Mouse (Mus musculus): Measurements from ENCODE around the gene Aipl1. TPM values are rescaled to one million over a fixed set of nuclear protein-coding genes. Genes with fewer than 3 reads are reported as not detected.

Gene Aipl1
- polyA plus RNA-seq, 1 experiment from 2014 or later: 0.11 TPM

GRCm38 (mm10) chr11:72029143-72029542 is 8.2 kb downstream of the Aipl1 start:
- H3K27ac ChIP-seq (replicated peaks; ENCODE audit: low read depth, low read length): no peak overlapping the region
- DNase-seq (ENCODE audit: low spot score): peak; percentile 68
- ATAC-seq (ENCODE audit: low read depth): peak; percentile 73; the same call in 1 of the 2 replicates
- no peaks in the 10 kb centered on the region for H3K4me1 ChIP-seq (ENCODE audit: control insufficient read depth, insufficient read depth, low read length)
- H3K27me3 ChIP-seq (replicated peaks; ENCODE audit: control insufficient read depth, insufficient read depth, low read length): peaks cover 9% of the 10 kb centered on the region
- no peak overlapping the region for H3K4me3 ChIP-seq (ENCODE audit: low read depth, low read length)
- H3K36me3 ChIP-seq (ENCODE audit: control insufficient read depth, insufficient read depth, low read length): no peaks in the 10 kb centered on the region
- H3K9ac ChIP-seq (ENCODE audit: low read depth, low read length): no peak overlapping the region
- H3K9me3 ChIP-seq (ENCODE audit: control insufficient read depth, low read length): no peaks in the 10 kb centered on the region
- no peak overlapping the region for H3K4me2 ChIP-seq (ENCODE audit: low read depth, low read length)
- 17% methylated on average over 23 of the region's 23 CpGs for WGBS

- peaks cover 9% of the 10 kb centered on the region for H3K27me3 ChIP-seq (replicated peaks; ENCODE audit: control insufficient read depth, insufficient read depth, low read length)
- no peak overlapping the region for H3K4me3 ChIP-seq (ENCODE audit: low read depth, low read length)
- 64% methylated on average over 9 of the region's 9 CpGs for WGBS
Measured at GRCm38 (mm10) chr11:72027836-72028235, 9.5 kb downstream of the Aipl1 start.

DNA sequence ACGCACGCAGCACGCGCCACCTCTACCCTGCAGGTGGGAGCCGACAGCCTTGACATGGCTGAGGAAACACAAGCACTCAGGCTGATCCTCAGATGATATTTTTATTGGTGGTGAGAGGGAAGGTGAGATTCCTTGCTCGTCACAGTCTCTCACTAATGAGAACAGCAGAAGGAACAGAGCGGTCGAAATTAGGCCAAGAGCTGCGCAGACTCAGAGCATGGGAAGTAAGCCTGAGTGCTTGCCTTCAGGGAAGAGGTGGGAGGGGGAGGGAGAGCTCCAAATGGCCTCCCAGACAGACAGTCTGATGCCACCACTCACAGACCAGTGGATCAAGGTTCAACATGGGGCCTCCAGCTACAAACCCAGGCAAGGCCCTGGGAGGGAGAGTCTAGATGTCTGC is 10.8 kb downstream of the Aipl1 start:
- H3K4me3 ChIP-seq (ENCODE audit: low read depth, low read length): no peak overlapping the region
- H3K36me3 ChIP-seq (ENCODE audit: control insufficient read depth, insufficient read depth, low read length): no peaks in the 10 kb centered on the region
- peaks cover 10% of the 10 kb centered on the region; the same call in 1 of the 2 replicates for H3K4me1 ChIP-seq (ENCODE audit: control insufficient read depth, insufficient read depth, low read length)
- no peak overlapping the region for H3K27ac ChIP-seq (replicated peaks; ENCODE audit: low read depth, low read length)
- DNase-seq (ENCODE audit: low spot score) (no peak), ATAC-seq (ENCODE audit: low read depth) (no peak)
- 76% methylated on average over 9 of the region's 9 CpGs for WGBS
- H3K4me2 ChIP-seq (ENCODE audit: low read depth, low read length): no peak overlapping the region
- H3K9ac ChIP-seq (ENCODE audit: low read depth, low read length): no peak overlapping the region
- peaks cover 9% of the 10 kb centered on the region for H3K27me3 ChIP-seq (replicated peaks; ENCODE audit: control insufficient read depth, insufficient read depth, low read length)
- H3K9me3 ChIP-seq (ENCODE audit: control insufficient read depth, low read length): no peaks in the 10 kb centered on the region

More at GRCm38 (mm10) chr11:72027836-72028235, 9.5 kb downstream of the Aipl1 start:
- Histone ChIP-seq H3K4me1 (ENCODE audit: control insufficient read depth, insufficient read depth, low read length) (peaks cover 8% of the 10 kb centered on the region; the same call in 1 of the 2 replicates), H3K4me2 (ENCODE audit: low read depth, low read length) (no peak overlapping the region), H3K27ac (replicated peaks; ENCODE audit: low read depth, low read length) (no peak overlapping the region), H3K9ac (ENCODE audit: low read depth, low read length) (no peak overlapping the region), H3K9me3 (ENCODE audit: control insufficient read depth, low read length) (no peaks in the 10 kb centered on the region), H3K36me3 (ENCODE audit: control insufficient read depth, insufficient read depth, low read length) (no peaks in the 10 kb centered on the region)
- ATAC-seq (ENCODE audit: low read depth): no peak
- no peak for DNase-seq (ENCODE audit: low spot score)

- Histone ChIP-seq H3K9ac (ENCODE audit: low read depth, low read length) (no peak overlapping the region), H3K27ac (replicated peaks; ENCODE audit: low read depth, low read length) (no peak overlapping the region), H3K27me3 (replicated peaks; ENCODE audit: control insufficient read depth, insufficient read depth, low read length) (peaks cover 9% of the 10 kb centered on the region), H3K4me2 (ENCODE audit: low read depth, low read length) (no peak overlapping the region), H3K4me1 (ENCODE audit: control insufficient read depth, insufficient read depth, low read length) (peaks cover 10% of the 10 kb centered on the region; the same call in 1 of the 2 replicates), H3K4me3 (ENCODE audit: low read depth, low read length) (no peak overlapping the region), H3K9me3 (ENCODE audit: control insufficient read depth, low read length) (no peaks in the 10 kb centered on the region), H3K36me3 (ENCODE audit: control insufficient read depth, insufficient read depth, low read length) (no peaks in the 10 kb centered on the region)
- DNase-seq (ENCODE audit: low spot score) (no peak), ATAC-seq (ENCODE audit: low read depth) (no peak)
- 41% methylated on average over 5 of the region's 5 CpGs for WGBS
Measured at GRCm38 (mm10) chr11:72025843-72026242, 11.5 kb downstream of the Aipl1 start.

- peaks cover 10% of the 10 kb centered on the region; the same call in 1 of the 2 replicates for H3K4me1 ChIP-seq (ENCODE audit: control insufficient read depth, insufficient read depth, low read length)
- H3K9me3 ChIP-seq (ENCODE audit: control insufficient read depth, low read length): no peaks in the 10 kb centered on the region
- no peaks in the 10 kb centered on the region; the same call in none of the 2 replicates for H3K27me3 ChIP-seq (replicated peaks; ENCODE audit: control insufficient read depth, insufficient read depth, low read length)
- no peak overlapping the region for H3K27ac ChIP-seq (replicated peaks; ENCODE audit: low read depth, low read length)
- WGBS: 18% methylated on average over 5 of the region's 5 CpGs
- ATAC-seq (ENCODE audit: low read depth) (no peak; the same call in 1 of the 2 replicates), DNase-seq (ENCODE audit: low spot score) (peak; percentile 56)
- no peaks in the 10 kb centered on the region for H3K36me3 ChIP-seq (ENCODE audit: control insufficient read depth, insufficient read depth, low read length)
- no peak overlapping the region for H3K9ac ChIP-seq (ENCODE audit: low read depth, low read length)
- H3K4me2 ChIP-seq (ENCODE audit: low read depth, low read length): no peak overlapping the region
- H3K4me3 ChIP-seq (ENCODE audit: low read depth, low read length): no peak overlapping the region
Measured at GRCm38 (mm10) chr11:72024193-72024781, 13.0 kb downstream of the Aipl1 start.

- no peak overlapping the region for H3K9ac ChIP-seq (ENCODE audit: low read depth, low read length)
- H3K4me3 ChIP-seq (ENCODE audit: low read depth, low read length): no peak overlapping the region
- 0 out of 2 replicates have a peak overlapping the region, but pooled peaks have one; percentile 6 for H3K27ac ChIP-seq (replicated peaks; ENCODE audit: low read depth, low read length)
- no peaks in the 10 kb centered on the region; the same call in none of the 2 replicates for H3K27me3 ChIP-seq (replicated peaks; ENCODE audit: control insufficient read depth, insufficient read depth, low read length)
- H3K9me3 ChIP-seq (ENCODE audit: control insufficient read depth, low read length): no peaks in the 10 kb centered on the region
- DNase-seq (ENCODE audit: low spot score): no peak
- no peak for ATAC-seq (ENCODE audit: low read depth)
- WGBS: 39% methylated on average over 8 of the region's 10 CpGs
- peaks cover 10% of the 10 kb centered on the region; the same call in 1 of the 2 replicates for H3K4me1 ChIP-seq (ENCODE audit: control insufficient read depth, insufficient read depth, low read length)
- H3K4me2 ChIP-seq (ENCODE audit: low read depth, low read length): no peak overlapping the region
- no peaks in the 10 kb centered on the region for H3K36me3 ChIP-seq (ENCODE audit: control insufficient read depth, insufficient read depth, low read length)
Measured at GRCm38 (mm10) chr11:72023581-72023980, 13.7 kb downstream of the Aipl1 start.

DNA sequence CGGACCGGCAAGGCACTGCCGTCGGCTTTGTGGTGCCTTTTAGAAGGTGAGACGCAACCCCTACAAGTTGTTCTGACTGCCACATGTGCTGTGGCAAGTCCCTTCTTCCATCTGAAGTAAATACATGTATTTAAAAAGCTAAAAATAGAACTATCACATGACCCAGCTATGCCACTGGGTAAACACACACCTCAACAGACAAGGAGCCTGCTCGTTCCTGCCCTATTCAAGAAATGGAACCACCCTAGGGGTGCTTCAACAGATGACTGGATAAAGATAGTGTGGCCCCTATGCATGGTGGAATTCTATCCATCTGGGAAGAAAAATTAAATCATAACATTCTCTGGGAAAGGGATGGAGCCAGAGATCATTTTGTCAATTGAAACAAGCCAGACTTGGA is 14.5 kb downstream of the Aipl1 start:
- H3K9ac ChIP-seq (ENCODE audit: low read depth, low read length): no peak overlapping the region
- H3K4me1 ChIP-seq (ENCODE audit: control insufficient read depth, insufficient read depth, low read length): peaks cover 10% of the 10 kb centered on the region; the same call in 1 of the 2 replicates
- H3K27ac ChIP-seq (replicated peaks; ENCODE audit: low read depth, low read length): no peak overlapping the region
- ATAC-seq (ENCODE audit: low read depth): 0 out of 2 replicates have a peak, but pooled peaks have one; percentile 33
- no peak overlapping the region for H3K4me3 ChIP-seq (ENCODE audit: low read depth, low read length)
- DNase-seq (ENCODE audit: low spot score): no peak
- no peak overlapping the region for H3K4me2 ChIP-seq (ENCODE audit: low read depth, low read length)
- no peaks in the 10 kb centered on the region for H3K36me3 ChIP-seq (ENCODE audit: control insufficient read depth, insufficient read depth, low read length)
- H3K27me3 ChIP-seq (replicated peaks; ENCODE audit: control insufficient read depth, insufficient read depth, low read length): no peaks in the 10 kb centered on the region; the same call in 1 of the 2 replicates
- 62% methylated on average over 6 of the region's 6 CpGs for WGBS
- H3K9me3 ChIP-seq (ENCODE audit: control insufficient read depth, low read length): no peaks in the 10 kb centered on the region

GRCm38 (mm10) chr11:72021015-72021414 is 16.3 kb downstream of the Aipl1 start:
- no peak overlapping the region for H3K4me3 ChIP-seq (ENCODE audit: low read depth, low read length)
- ATAC-seq (ENCODE audit: low read depth) (no peak), DNase-seq (ENCODE audit: low spot score) (no peak)
- no peak overlapping the region for H3K27ac ChIP-seq (replicated peaks; ENCODE audit: low read depth, low read length)
- H3K9ac ChIP-seq (ENCODE audit: low read depth, low read length): no peak overlapping the region
- no peak overlapping the region for H3K4me2 ChIP-seq (ENCODE audit: low read depth, low read length)
- WGBS: 81% methylated on average over 4 of the region's 4 CpGs
- no peaks in the 10 kb centered on the region for H3K27me3 ChIP-seq (replicated peaks; ENCODE audit: control insufficient read depth, insufficient read depth, low read length)
- H3K4me1 ChIP-seq (ENCODE audit: control insufficient read depth, insufficient read depth, low read length): peaks cover 10% of the 10 kb centered on the region; the same call in 1 of the 2 replicates
- H3K36me3 ChIP-seq (ENCODE audit: control insufficient read depth, insufficient read depth, low read length): no peaks in the 10 kb centered on the region
- H3K9me3 ChIP-seq (ENCODE audit: control insufficient read depth, low read length): no peaks in the 10 kb centered on the region

DNA sequence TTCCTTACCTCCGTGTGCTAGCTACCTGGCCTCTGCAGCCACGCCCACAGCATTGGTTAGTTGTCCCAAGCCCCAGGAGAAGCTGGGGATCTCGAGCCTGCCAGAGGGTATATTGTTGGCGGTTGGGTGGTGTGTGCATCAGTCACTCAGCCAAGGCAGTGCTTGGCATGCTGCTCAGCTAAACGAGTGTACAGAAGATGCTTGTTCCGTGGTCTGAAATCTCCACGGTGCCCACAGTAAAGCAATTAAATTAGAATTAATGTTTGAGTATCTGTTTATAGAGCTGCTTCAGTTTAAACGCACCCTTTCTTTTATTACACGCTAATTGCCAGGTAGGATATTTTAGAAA is 20.1 kb downstream of the Aipl1 start:
- Histone ChIP-seq H3K4me3 (ENCODE audit: low read depth, low read length) (no peak overlapping the region), H3K9ac (ENCODE audit: low read depth, low read length) (no peak overlapping the region), H3K4me1 (ENCODE audit: control insufficient read depth, insufficient read depth, low read length) (no peaks in the 10 kb centered on the region), H3K27ac (replicated peaks; ENCODE audit: low read depth, low read length) (no peak overlapping the region), H3K36me3 (ENCODE audit: control insufficient read depth, insufficient read depth, low read length) (no peaks in the 10 kb centered on the region), H3K9me3 (ENCODE audit: control insufficient read depth, low read length) (no peaks in the 10 kb centered on the region), H3K4me2 (ENCODE audit: low read depth, low read length) (no peak overlapping the region), H3K27me3 (replicated peaks; ENCODE audit: control insufficient read depth, insufficient read depth, low read length) (no peaks in the 10 kb centered on the region)
- WGBS: 65% methylated on average over 7 of the region's 9 CpGs
- ATAC-seq (ENCODE audit: low read depth): no peak
- no peak for DNase-seq (ENCODE audit: low spot score)
